Mouse (Mus musculus): ENCODE measurements around the gene Abhd12b. TPM values are rescaled to one million over a fixed set of nuclear protein-coding genes. Genes with fewer than 3 reads are reported as not detected.
A peak's percentile ranks its signal among the peaks of the same experiment; 100 is the strongest.

Gene Abhd12b
- total RNA-seq, 2 experiments from 2014 or later: not detected

GRCm38 (mm10) chr12:70192267-70192727, 38.4 kb downstream of the Abhd12b start:
- intact Hi-C loops (cut with DNase I): no loop called here
- DNase-seq (ENCODE audit: low spot score in 2 of 2): peak; percentile 19

GRCm38 (mm10) chr12:70195426-70195825, 41.5 kb downstream of the Abhd12b start:
- no peak for DNase-seq (ENCODE audit: low spot score in 2 of 2)
- intact Hi-C loops (cut with DNase I): no loop called here

GRCm38 (mm10) chr12:70196341-70196740, 42.4 kb downstream of the Abhd12b start:
- intact Hi-C loops (cut with DNase I): no loop called here
- DNase-seq (ENCODE audit: low spot score in 2 of 2): no peak

- DNase-seq (ENCODE audit: low spot score in 2 of 2): no peak
- intact Hi-C loops (cut with DNase I): no loop called here
Observed at GRCm38 (mm10) chr12:70201926-70202529, 48.1 kb downstream of the Abhd12b start.

- intact Hi-C loops (cut with DNase I): no loop called here
- DNase-seq (ENCODE audit: low spot score in 2 of 2): no peak
Observed at GRCm38 (mm10) chr12:70204433-70204832, 50.5 kb downstream of the Abhd12b start.

GRCm38 (mm10) chr12:70208214-70208613, 54.3 kb downstream of the Abhd12b start:
- DNase-seq (ENCODE audit: low spot score in 2 of 2): no peak
- intact Hi-C loops (cut with DNase I): no loop called here

GRCm38 (mm10) chr12:70212501-70212900, 58.6 kb downstream of the Abhd12b start:
- intact Hi-C loops (cut with DNase I): no loop called here
- no peak for DNase-seq (ENCODE audit: low spot score in 2 of 2)

- no peak for DNase-seq (ENCODE audit: low spot score in 2 of 2)
- intact Hi-C loops (cut with DNase I): no loop called here
Observed at GRCm38 (mm10) chr12:70213601-70214000, 59.7 kb downstream of the Abhd12b start.

GRCm38 (mm10) chr12:70214281-70214680, 60.3 kb downstream of the Abhd12b start:
- DNase-seq (ENCODE audit: low spot score in 2 of 2): no peak
- intact Hi-C loops (cut with DNase I): no loop called here

- DNase-seq (ENCODE audit: low spot score in 2 of 2): no peak
Observed at GRCm38 (mm10) chr12:70216229-70216800, 62.4 kb downstream of the Abhd12b start.

GRCm38 (mm10) chr12:70218795-70219540, 65.0 kb downstream of the Abhd12b start:
- no peak for DNase-seq (ENCODE audit: low spot score in 2 of 2)
- intact Hi-C loops (cut with DNase I): no loop called here

More at GRCm38 (mm10) chr12:70216229-70216800, 62.4 kb downstream of the Abhd12b start:
- intact Hi-C loops (cut with DNase I): no loop called here

GRCm38 (mm10) chr12:70221425-70221824, 67.5 kb downstream of the Abhd12b start:
- intact Hi-C loops (cut with DNase I): no loop called here
- DNase-seq (ENCODE audit: low spot score in 2 of 2): no peak

GRCm38 (mm10) chr12:70223331-70223730, 69.4 kb downstream of the Abhd12b start:
- intact Hi-C loops (cut with DNase I): no loop called here
- DNase-seq (ENCODE audit: low spot score in 2 of 2): no peak

- intact Hi-C loops (cut with DNase I): no loop called here
Observed at GRCm38 (mm10) chr12:70226655-70227054, 72.7 kb downstream of the Abhd12b start.

GRCm38 (mm10) chr12:70227121-70227932, 73.4 kb downstream of the Abhd12b start:
- DNase-seq (ENCODE audit: low spot score in 2 of 2): peak in 1 of 2 experiments; percentile 25
- intact Hi-C loops (cut with DNase I): no loop called here

More at GRCm38 (mm10) chr12:70226655-70227054, 72.7 kb downstream of the Abhd12b start:
- no peak for DNase-seq (ENCODE audit: low spot score in 2 of 2)

- DNase-seq (ENCODE audit: low spot score in 2 of 2): no peak
- intact Hi-C loops (cut with DNase I): no loop called here
Observed at GRCm38 (mm10) chr12:70228155-70228554, 74.2 kb downstream of the Abhd12b start.

GRCm38 (mm10) chr12:70231294-70231693, 77.4 kb downstream of the Abhd12b start, which contains the start of gene Pygl:
TSS of gene Pygl (minus strand) at chr12:70231488.
- intact Hi-C loops (cut with DNase I): loop anchor here (5.0 to 10.0 kb wide), 2 partner anchors 116 to 684 kb away; partner anchors contain the start of gene Trim9
- DNase-seq (ENCODE audit: low spot score in 2 of 2): no peak

- DNase-seq (ENCODE audit: low spot score in 2 of 2): no peak
- intact Hi-C loops (cut with DNase I): loop anchor here (5.0 to 10.0 kb wide), 2 partner anchors 115 to 683 kb away; partner anchors contain the start of gene Trim9
Observed at GRCm38 (mm10) chr12:70232020-70232544, 78.1 kb downstream of the Abhd12b start.
